Mouse (Mus musculus): Measurements from ENCODE around the gene 1700042G07Rik.

The 1700042G07Rik gene

GRCm38 (mm10) chr4:116162142-116162541, 11.0 kb upstream of the 1700042G07Rik start:
- no peak for DNase-seq (ENCODE audit: low spot score in 2 of 2)

DNA sequence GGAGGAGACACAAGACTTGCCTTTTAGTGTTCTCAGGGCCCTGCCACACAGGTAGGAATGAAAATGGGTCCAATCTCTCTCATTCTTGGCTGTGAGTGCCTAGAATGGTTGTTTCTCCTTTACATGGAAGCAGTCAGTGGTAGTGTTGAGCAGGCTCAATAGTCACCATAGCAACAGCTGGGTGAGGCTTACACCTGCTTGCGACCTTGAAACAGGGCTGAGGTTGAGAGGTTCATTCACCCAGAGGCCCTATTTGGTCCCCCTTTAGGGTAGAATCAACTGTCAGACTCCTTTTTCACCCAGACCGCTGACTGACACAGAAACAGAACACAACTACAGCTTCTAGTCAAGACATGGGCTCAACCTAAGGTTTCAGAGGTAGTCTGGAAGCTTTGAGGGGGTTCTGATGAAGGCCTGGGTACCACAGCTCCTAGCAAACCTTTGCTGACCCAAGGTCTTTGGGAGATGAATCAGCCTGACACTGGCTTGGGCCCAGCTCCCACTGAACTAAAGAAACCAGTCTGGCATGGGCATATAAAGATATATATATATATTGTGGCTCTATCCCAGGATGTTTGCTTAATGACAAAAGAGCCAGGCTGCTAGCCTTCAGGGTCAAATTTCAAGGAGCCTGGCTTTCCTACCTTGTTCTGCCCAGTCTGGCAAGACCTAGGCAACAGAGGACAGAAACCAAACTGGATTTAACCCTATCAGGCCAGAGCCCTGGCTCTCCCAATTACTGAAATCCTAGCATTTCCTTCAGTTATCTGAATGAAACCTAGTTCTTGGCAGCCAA, 8.2 kb upstream of the 1700042G07Rik start:
- no peak for DNase-seq (ENCODE audit: low spot score in 2 of 2)

GRCm38 (mm10) chr4:116165708-116166407, 7.3 kb upstream of the 1700042G07Rik start:
- no peak for DNase-seq (ENCODE audit: low spot score in 2 of 2)

- DNase-seq (ENCODE audit: low spot score in 2 of 2), result peak in 1 of 2 experiments; percentile 50
Measured at GRCm38 (mm10) chr4:116167404-116167803, 5.8 kb upstream of the 1700042G07Rik start, which contains the start of gene Tspan1. Gene Tspan1 (minus strand): TSS chr4:116167601.

- peak in 1 of 2 experiments; percentile 52 for DNase-seq (ENCODE audit: low spot score in 2 of 2)
Measured at GRCm38 (mm10) chr4:116168617-116169352, 4.4 kb upstream of the 1700042G07Rik start.

- DNase-seq (ENCODE audit: low spot score in 2 of 2), result no peak
Measured at GRCm38 (mm10) chr4:116169353-116169672, 3.9 kb upstream of the 1700042G07Rik start.

DNA sequence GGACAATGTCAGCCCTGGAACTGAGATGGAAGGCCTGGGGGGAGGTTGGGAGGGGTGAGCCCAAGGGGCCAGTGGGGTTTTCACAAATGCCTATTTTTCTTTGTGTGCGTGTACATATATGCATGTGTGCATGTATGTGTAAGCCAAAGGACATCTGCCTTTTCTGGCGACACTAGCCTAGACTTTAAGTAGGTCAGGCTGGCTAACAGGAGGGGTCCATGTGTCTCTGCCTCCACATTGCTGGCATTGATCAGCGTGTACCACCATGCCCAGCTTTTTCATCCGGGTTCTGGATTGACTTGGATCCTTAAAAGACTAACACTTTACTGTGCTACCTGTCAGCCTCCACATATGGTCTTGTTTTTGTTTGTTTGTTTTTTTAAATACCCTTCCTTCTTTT, 580 bp downstream of the 1700042G07Rik start:
- DNase-seq (ENCODE audit: low spot score in 2 of 2), result no peak

DNA sequence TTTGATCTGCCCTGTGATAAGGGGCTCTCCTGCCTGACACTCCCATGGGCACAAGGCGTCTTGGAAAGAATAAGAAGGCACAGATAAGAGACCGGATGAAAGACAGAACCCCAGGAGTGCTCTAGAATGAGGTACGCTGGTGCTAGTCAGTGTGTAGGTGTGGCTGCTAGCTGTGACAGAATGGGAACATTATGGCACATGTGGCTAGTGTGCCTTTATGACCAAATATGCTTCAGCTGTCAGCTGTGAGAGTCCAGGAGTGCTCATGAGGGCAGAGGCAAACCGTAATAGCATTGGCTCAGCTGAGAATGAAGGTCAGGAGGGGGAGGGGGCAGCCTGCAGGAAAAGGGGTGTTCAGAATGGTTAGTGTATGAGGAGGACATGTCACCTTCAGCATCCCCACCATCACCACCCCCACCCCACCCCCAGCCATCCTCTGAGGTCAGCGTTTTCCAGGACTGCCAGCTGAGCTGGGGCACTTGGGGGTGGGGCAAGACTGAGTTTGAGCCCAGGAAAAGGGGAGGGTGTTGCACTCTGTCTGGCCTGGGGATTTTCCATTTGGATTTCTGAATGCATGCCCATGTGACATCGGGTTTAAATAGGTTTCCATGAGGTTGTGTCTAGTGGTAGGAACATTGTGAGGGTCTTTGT, 1.4 kb downstream of the 1700042G07Rik start:
- no peak for DNase-seq (ENCODE audit: low spot score in 2 of 2)

GRCm38 (mm10) chr4:116175136-116175535, 2.0 kb downstream of the 1700042G07Rik start:
- no peak for DNase-seq (ENCODE audit: low spot score in 2 of 2)

DNA sequence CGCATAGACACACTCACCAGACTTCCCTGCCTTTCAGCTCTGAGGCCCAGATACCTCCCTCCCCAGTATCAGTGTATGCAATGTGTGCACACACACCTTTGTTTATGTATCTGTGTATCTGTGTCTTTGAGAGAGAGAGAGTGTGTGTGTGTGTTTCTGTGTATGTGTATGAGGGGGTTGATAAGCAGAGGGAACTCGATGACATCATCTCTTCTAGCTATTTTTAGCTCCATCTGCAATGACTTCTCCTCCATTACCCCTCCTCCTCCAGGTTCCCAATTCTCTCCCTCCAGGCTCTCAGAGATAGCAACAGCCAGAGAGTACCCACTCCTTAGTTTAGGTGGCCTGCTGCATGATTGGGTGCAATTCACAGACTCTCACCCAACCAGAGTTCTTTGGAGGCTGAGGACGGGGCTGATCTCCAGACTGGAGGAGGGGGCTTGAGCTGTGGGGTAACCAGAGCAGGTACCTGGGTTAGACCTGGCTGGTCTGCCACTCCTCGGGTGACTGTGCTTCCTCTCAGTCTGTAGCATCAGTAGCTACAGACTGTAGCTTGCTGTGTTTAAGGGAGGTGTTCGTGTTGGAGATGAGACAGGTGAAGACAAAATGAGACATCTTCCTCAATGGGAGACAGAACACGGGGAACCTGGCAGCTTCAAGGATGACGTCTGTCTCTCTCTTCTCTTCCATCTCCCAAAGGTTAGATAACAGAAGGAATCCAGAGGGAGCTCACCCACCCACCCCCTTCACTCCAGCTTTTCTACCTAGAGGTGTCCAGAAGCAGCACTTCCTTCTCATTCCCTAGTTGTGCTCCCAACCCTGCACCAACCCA, 2.8 kb downstream of the 1700042G07Rik start:
- DNase-seq (ENCODE audit: low spot score in 2 of 2), result no peak

DNA sequence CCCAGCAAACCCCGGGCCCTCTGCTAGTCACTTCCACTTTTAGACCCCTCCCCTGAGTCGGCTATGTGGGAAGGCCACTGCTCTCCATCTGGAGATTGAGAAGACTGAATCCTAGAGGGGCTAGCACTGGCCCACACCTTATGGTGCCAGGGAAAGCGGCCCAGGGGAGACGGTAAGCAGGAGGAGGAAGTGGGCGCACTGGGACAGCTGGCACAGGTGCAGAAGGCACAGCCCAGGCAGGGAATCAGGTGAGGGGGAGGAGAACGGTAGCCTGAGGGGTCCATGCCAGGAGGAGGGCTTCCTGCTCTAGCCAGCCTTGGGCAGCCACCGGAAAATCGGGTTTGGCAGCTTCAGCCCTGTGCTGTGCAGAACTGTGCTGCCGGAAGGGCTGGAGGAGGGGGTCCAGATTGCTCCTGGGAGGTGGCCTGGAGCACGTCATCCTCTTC, 3.4 kb downstream of the 1700042G07Rik start:
- DNase-seq (ENCODE audit: low spot score in 2 of 2), result peak; percentile 61 to 79

- DNase-seq (ENCODE audit: low spot score in 2 of 2), result no peak
Measured at GRCm38 (mm10) chr4:116177140-116177539, 4.0 kb downstream of the 1700042G07Rik start.

- DNase-seq (ENCODE audit: low spot score in 2 of 2), result no peak
Measured at GRCm38 (mm10) chr4:116182079-116182478, 8.9 kb downstream of the 1700042G07Rik start.

DNA sequence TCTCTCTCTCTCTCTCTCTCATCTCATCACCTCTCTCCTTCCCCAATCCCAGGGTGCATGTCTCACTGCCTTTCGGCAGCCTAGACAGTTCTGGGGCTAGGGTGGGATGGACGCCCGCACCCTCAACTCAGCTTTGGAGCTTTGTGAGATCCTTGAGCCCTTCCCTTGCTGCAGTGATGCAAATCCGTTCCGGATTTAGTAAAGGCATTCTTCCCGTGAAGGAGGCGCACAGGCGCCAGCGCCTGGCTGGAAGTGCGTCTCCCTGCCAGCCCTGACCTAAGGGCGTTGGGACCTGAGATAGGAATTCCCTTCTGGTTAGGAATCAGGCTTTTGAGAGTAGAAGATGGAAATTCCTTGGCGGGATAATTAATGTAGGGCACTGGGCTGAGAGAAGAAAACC, 9.6 kb downstream of the 1700042G07Rik start:
- no peak for DNase-seq (ENCODE audit: low spot score in 2 of 2)

- no peak for DNase-seq (ENCODE audit: low spot score in 2 of 2)
Measured at GRCm38 (mm10) chr4:116185083-116185482, 11.9 kb downstream of the 1700042G07Rik start.

GRCm38 (mm10) chr4:116192286-116192835, 19.2 kb downstream of the 1700042G07Rik start:
- DNase-seq (ENCODE audit: low spot score in 2 of 2), result no peak

GRCm38 (mm10) chr4:116193583-116194383, 20.6 kb downstream of the 1700042G07Rik start:
- DNase-seq (ENCODE audit: low spot score in 2 of 2), result no peak

DNA sequence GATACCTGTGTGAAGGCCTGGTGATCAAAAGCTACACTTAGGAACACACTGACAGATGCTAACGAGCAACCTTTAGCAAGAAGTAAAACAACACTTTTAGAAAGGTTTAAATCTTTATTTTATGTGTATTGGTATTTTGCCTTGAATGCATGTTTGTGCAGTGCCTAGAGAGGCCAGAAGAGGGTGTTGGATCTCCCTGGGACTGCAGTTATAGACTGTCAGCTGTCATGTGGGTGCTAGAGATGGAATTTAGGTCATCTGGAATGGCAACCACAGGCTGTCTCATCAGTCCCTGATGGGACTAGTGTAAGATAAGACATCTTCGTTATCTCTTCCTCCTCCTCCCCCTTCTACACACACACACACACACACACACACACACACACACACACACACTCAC, 25.2 kb downstream of the 1700042G07Rik start:
- DNase-seq (ENCODE audit: low spot score in 2 of 2), result no peak

GRCm38 (mm10) chr4:116204422-116204821, 31.2 kb downstream of the 1700042G07Rik start:
- peak in 1 of 2 experiments; percentile 5 for DNase-seq (ENCODE audit: low spot score in 2 of 2)

DNA sequence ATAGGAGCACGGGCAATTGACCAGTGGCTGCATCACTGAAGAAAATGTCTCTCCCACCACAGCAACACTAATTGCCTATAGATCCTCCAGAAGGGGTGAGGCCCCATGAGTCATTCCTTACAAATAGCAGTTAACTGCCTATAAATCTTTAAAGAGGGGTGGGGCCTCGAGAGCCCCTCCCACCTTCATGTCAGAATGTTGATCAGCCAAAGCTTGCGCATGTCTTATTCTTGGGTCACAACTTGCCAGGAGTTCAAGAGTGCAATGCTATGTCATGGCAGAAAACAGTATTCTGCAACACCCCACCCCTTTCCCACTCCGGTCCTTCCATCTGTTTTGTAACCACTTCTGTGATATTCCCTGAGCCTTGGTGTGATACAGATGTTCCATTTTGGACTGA, 33.4 kb downstream of the 1700042G07Rik start:
- no peak for DNase-seq (ENCODE audit: low spot score in 2 of 2)
